Mouse (Mus musculus): ENCODE measurements around the gene 4931422A03Rik. TPM values are rescaled to one million over a fixed set of nuclear protein-coding genes. Genes with fewer than 3 reads are reported as not detected.

4931422A03Rik gene
- polyA plus RNA-seq, 1 experiment from 2014 or later = 0.80 TPM

- Histone ChIP-seq H3K27me3 (ENCODE audit: control insufficient read depth, insufficient read depth, low read length) (no peaks in the 10 kb centered on the region), H3K9me3 (ENCODE audit: control insufficient read depth, low read length) (no peaks in the 10 kb centered on the region), H3K36me3 (ENCODE audit: control insufficient read depth, insufficient read depth, low read length) (no peaks in the 10 kb centered on the region), H3K4me1 (replicated peaks; ENCODE audit: control insufficient read depth, insufficient read depth) (no peaks in the 10 kb centered on the region), H3K4me3 (ENCODE audit: low read depth, low read length) (no peak overlapping the region), H3K27ac (replicated peaks) (no peak overlapping the region), H3K9ac (ENCODE audit: low read length) (no peak overlapping the region), H3K4me2 (replicated peaks; ENCODE audit: low read depth) (no peak overlapping the region)
- DNase-seq (ENCODE audit: low spot score) (no peak), ATAC-seq (ENCODE audit: low FRiP score, low TSS enrichment) (no peak)
- 72% methylated on average over 3 of the region's 3 CpGs for WGBS
- TF ChIP-seq CTCF (IDR thresholded peaks at IDR 0.05; ENCODE audit: low read depth) = no peak
- no peak for TF ChIP-seq EP300 (optimal IDR thresholded peaks at IDR 0.05)
Measured at GRCm38 (mm10) chr2:103934670-103935069, 93.5 kb downstream of the 4931422A03Rik start.

GRCm38 (mm10) chr2:103934270-103934669, 93.9 kb downstream of the 4931422A03Rik start:
- no peaks in the 10 kb centered on the region for H3K27me3 ChIP-seq (ENCODE audit: control insufficient read depth, insufficient read depth, low read length)
- no peak overlapping the region for H3K4me2 ChIP-seq (replicated peaks; ENCODE audit: low read depth)
- H3K9ac ChIP-seq (ENCODE audit: low read length) = no peak overlapping the region
- ATAC-seq (ENCODE audit: low FRiP score, low TSS enrichment) (no peak), DNase-seq (ENCODE audit: low spot score) (no peak)
- H3K4me1 ChIP-seq (replicated peaks; ENCODE audit: control insufficient read depth, insufficient read depth) = no peaks in the 10 kb centered on the region
- H3K36me3 ChIP-seq (ENCODE audit: control insufficient read depth, insufficient read depth, low read length) = no peaks in the 10 kb centered on the region
- H3K27ac ChIP-seq (replicated peaks) = no peak overlapping the region
- TF ChIP-seq CTCF (IDR thresholded peaks at IDR 0.05; ENCODE audit: low read depth) = no peak
- no peak for TF ChIP-seq EP300 (optimal IDR thresholded peaks at IDR 0.05)
- H3K9me3 ChIP-seq (ENCODE audit: control insufficient read depth, low read length) = no peaks in the 10 kb centered on the region
- no peak overlapping the region for H3K4me3 ChIP-seq (ENCODE audit: low read depth, low read length)
- 53% methylated on average over 7 of the region's 7 CpGs for WGBS

- no peaks in the 10 kb centered on the region for H3K9me3 ChIP-seq (ENCODE audit: control insufficient read depth, low read length)
- H3K4me1 ChIP-seq (replicated peaks; ENCODE audit: control insufficient read depth, insufficient read depth) = no peaks in the 10 kb centered on the region
- no peak overlapping the region for H3K9ac ChIP-seq (ENCODE audit: low read length)
- 65% methylated on average over 9 of the region's 9 CpGs for WGBS
- no peak for ATAC-seq (ENCODE audit: low FRiP score, low TSS enrichment)
- no peak for DNase-seq (ENCODE audit: low spot score)
- no peak overlapping the region for H3K4me3 ChIP-seq (ENCODE audit: low read depth, low read length)
- no peak overlapping the region for H3K4me2 ChIP-seq (replicated peaks; ENCODE audit: low read depth)
- H3K36me3 ChIP-seq (ENCODE audit: control insufficient read depth, insufficient read depth, low read length) = no peaks in the 10 kb centered on the region
- H3K27ac ChIP-seq (replicated peaks) = no peak overlapping the region
- TF ChIP-seq CTCF (IDR thresholded peaks at IDR 0.05; ENCODE audit: low read depth) = no peak
- no peak for TF ChIP-seq EP300 (optimal IDR thresholded peaks at IDR 0.05)
- H3K27me3 ChIP-seq (ENCODE audit: control insufficient read depth, insufficient read depth, low read length) = no peaks in the 10 kb centered on the region
Measured at GRCm38 (mm10) chr2:103932480-103932879, 95.7 kb downstream of the 4931422A03Rik start.

DNA sequence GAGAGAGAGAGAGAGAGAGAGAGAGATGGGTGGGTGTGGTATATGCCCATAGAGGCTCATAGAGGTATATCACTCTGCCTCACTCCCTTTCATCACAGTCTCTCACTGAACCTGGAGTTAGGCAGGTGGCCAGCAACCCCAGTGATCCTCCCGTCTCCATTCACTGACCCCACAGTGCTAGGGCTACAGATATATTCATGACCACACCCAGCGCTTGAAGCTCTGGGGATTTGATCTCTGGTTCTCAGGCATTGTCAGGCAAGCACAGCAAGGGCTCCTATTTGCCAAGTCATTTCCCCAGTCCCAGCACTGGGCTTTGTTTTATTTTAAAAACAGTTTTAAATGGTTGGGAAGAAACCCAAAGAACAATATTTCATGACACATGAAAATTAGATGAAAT, 96.1 kb downstream of the 4931422A03Rik start:
- Histone ChIP-seq H3K4me3 (ENCODE audit: low read depth, low read length) (no peak overlapping the region), H3K4me1 (replicated peaks; ENCODE audit: control insufficient read depth, insufficient read depth) (no peaks in the 10 kb centered on the region), H3K27ac (replicated peaks) (no peak overlapping the region), H3K9ac (ENCODE audit: low read length) (no peak overlapping the region), H3K27me3 (ENCODE audit: control insufficient read depth, insufficient read depth, low read length) (no peaks in the 10 kb centered on the region), H3K9me3 (ENCODE audit: control insufficient read depth, low read length) (no peaks in the 10 kb centered on the region), H3K36me3 (ENCODE audit: control insufficient read depth, insufficient read depth, low read length) (no peaks in the 10 kb centered on the region), H3K4me2 (replicated peaks; ENCODE audit: low read depth) (no peak overlapping the region)
- no peak for TF ChIP-seq EP300 (optimal IDR thresholded peaks at IDR 0.05)
- no peak for TF ChIP-seq CTCF (IDR thresholded peaks at IDR 0.05; ENCODE audit: low read depth)
- ATAC-seq (ENCODE audit: low FRiP score, low TSS enrichment) = no peak
- 47% methylated on average over 2 of the region's 2 CpGs for WGBS
- no peak for DNase-seq (ENCODE audit: low spot score)

GRCm38 (mm10) chr2:103931511-103931911, 96.7 kb downstream of the 4931422A03Rik start:
- 56% methylated on average over 7 of the region's 7 CpGs for WGBS
- no peak for TF ChIP-seq CTCF (IDR thresholded peaks at IDR 0.05; ENCODE audit: low read depth)
- TF ChIP-seq EP300 (optimal IDR thresholded peaks at IDR 0.05) = no peak
- no peaks in the 10 kb centered on the region for H3K36me3 ChIP-seq (ENCODE audit: control insufficient read depth, insufficient read depth, low read length)
- no peaks in the 10 kb centered on the region for H3K4me1 ChIP-seq (replicated peaks; ENCODE audit: control insufficient read depth, insufficient read depth)
- no peak overlapping the region for H3K9ac ChIP-seq (ENCODE audit: low read length)
- H3K4me2 ChIP-seq (replicated peaks; ENCODE audit: low read depth) = no peak overlapping the region
- ATAC-seq (ENCODE audit: low FRiP score, low TSS enrichment) (no peak), DNase-seq (ENCODE audit: low spot score) (no peak)
- H3K9me3 ChIP-seq (ENCODE audit: control insufficient read depth, low read length) = no peaks in the 10 kb centered on the region
- no peak overlapping the region for H3K4me3 ChIP-seq (ENCODE audit: low read depth, low read length)
- no peak overlapping the region for H3K27ac ChIP-seq (replicated peaks)
- H3K27me3 ChIP-seq (ENCODE audit: control insufficient read depth, insufficient read depth, low read length) = no peaks in the 10 kb centered on the region

DNA sequence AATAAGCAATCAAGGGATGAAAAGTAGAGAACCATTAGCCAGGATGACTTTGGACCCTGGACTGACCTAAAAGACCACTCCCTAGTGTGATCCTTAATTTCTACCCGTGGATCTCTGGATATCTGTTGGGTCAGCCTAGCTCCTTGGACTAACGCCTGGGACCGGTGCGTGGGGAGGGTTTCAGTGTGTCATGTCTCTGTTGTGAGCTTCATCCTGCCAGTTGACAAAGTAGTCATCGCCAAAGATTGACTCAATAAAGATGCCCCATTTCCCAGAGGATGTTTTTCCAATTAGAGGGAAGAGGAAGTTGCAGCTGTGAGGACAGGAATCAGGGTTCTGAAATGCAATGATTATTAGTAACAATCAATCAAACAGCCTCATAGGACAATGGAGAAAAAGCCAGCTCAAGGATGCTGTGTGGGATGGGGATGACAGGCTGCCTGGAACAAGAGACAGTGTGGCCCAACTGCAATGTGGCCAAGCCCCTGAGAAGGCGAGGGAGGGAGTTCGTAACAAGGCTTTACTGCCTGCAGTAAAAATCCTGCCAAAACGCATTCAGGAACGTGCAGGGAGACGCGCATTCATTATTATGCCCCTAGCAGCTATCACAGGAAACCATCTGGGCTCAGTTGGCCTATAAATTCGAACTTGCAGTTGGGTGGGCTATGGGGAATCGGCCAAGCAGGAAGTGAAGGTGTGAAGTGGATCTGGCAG, 97.7 kb downstream of the 4931422A03Rik start:
- 60% methylated on average over 13 of the region's 13 CpGs for WGBS
- DNase-seq (ENCODE audit: low spot score) (no peak), ATAC-seq (ENCODE audit: low FRiP score, low TSS enrichment) (no peak)
- Histone ChIP-seq H3K9ac (ENCODE audit: low read length) (no peak overlapping the region), H3K27me3 (ENCODE audit: control insufficient read depth, insufficient read depth, low read length) (no peaks in the 10 kb centered on the region), H3K4me1 (replicated peaks; ENCODE audit: control insufficient read depth, insufficient read depth) (no peaks in the 10 kb centered on the region), H3K36me3 (ENCODE audit: control insufficient read depth, insufficient read depth, low read length) (no peaks in the 10 kb centered on the region), H3K9me3 (ENCODE audit: control insufficient read depth, low read length) (no peaks in the 10 kb centered on the region), H3K27ac (replicated peaks) (no peak overlapping the region), H3K4me2 (replicated peaks; ENCODE audit: low read depth) (no peak overlapping the region), H3K4me3 (ENCODE audit: low read depth, low read length) (no peak overlapping the region)
- TF ChIP-seq EP300 (optimal IDR thresholded peaks at IDR 0.05) (no peak), CTCF (IDR thresholded peaks at IDR 0.05; ENCODE audit: low read depth) (no peak)
